Mouse (Mus musculus): ENCODE data around the gene Asb12.
"Not testable (repeated sequence)": the region's sequence is repeated elsewhere in the genome, so short reads cannot be mapped to it uniquely, and the experiment has no call there.

DNA sequence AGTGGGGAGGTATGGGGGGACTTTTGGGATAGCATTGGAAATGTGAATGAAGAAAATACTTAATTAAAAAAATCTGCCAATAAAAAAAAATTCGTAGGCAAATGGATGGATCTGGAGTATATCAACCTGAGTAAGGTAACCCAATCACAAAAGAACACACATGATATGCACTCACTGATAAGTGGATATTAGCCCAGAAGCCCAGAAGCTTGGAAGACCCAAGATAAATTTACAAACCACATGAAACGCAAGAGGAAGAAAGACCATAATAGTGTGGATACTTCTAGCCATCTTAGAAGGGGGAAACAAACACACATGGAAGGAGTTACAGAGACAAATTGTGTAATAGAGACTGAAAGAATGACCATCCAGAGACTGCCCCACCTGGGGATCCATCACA lies 22.3 kb downstream of the Asb12 start:
- TF ChIP-seq CTCF, EP300 (IDR thresholded peaks at IDR 0.05; ENCODE audit: low read depth): not testable (repeated sequence)
